24 mouse cellular contexts compared by ENCODE assay signal in the genomic region with DNA sequence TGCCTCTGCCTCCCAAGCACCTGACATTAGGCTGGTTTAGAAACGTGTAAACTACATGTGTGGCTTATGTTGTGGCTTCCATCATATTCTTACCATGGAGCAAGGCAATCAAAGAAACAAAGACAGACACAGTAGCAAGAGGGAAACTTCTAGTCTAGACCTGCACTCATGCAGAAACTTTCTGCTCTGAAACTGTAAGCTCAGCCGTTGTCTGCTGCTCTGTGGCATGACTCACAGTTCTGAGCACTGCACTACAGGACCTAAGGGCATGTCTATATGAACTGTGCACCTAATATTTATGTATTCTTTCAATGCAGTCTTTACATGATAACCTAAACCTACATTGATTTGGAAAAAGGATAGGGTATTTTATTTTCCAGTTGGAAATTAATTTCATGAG. TPM values are rescaled to one million over a fixed set of nuclear protein-coding genes. Genes with fewer than 3 reads are reported as not detected.
DNase-seq lines count a peak whose midpoint lies in the region; ATAC-seq and TF ChIP-seq lines count a peak whose summit lies in the region.
"Had no signal": no experiment of that assay in that cellular context is flagged by ENCODE, and none has a peak within 500 bp of the region (broad histone marks: within the 10 kb centered on the region; RNA-seq: fewer than 3 reads in every experiment).

No protein-coding gene starts in this region.

- DNase-seq in gastrocnemius, adult 2 months, result no peak
- DNase-seq in gastrocnemius, postnatal 25 days, result no peak
- DNase-seq in 3134 (ENCODE audit: extremely low read depth, insufficient read length, low spot score) (peak; percentile 15), CH12.LX (ENCODE audit: extremely low read depth) (peak; percentile 35)
- DNase-seq in thymus, postnatal 10 days (ENCODE audit: low spot score in 2 of 2), result no peak
- DNase-seq in thymus, adult 2 months, result no peak
- no peak for DNase-seq in liver, postnatal 0 days
- DNase-seq: adrenal gland, postnatal 10 days; B cell, adult 2 months; cerebellum, adult 11 months; cerebellum, adult 8-10 months; cerebellum, postnatal 14 days; heart, adult 18-20 months; heart, postnatal 14 days had no signal

- H3K27ac ChIP-seq in gastrocnemius, adult 2 months, result peak overlapping the region; percentile 80
- H3K27ac ChIP-seq in CH12.LX (ENCODE audit: insufficient read depth, low read depth), result no peak overlapping the region
- H3K27ac ChIP-seq in embryonic fibroblast, embryonic 13.5 days (ENCODE audit: insufficient read depth, low read length), result peak overlapping the region; percentile 63
- no peak overlapping the region for H3K27ac ChIP-seq in thymus, adult 2 months (ENCODE audit: control insufficient read depth, insufficient read depth, low read length)
- no peak overlapping the region for H3K27ac ChIP-seq in liver, postnatal 0 days (ENCODE audit: low read depth)
- H3K27ac ChIP-seq: embryonic facial prominence, embryonic 13.5 days; forebrain, embryonic 10.5 days; heart, embryonic 10.5 days; hindbrain, embryonic 10.5 days; hindbrain, embryonic 14.5 days; intestine, embryonic 15.5 days had no signal

- no peak overlapping the region for H3K4me3 ChIP-seq in gastrocnemius, adult 2 months
- H3K4me3 ChIP-seq in CH12.LX (replicated peaks in 1 of 3; ENCODE audit: low read depth in 2 of 3, low read length in 2 of 3, poor library complexity in 1 of 3), result no peak overlapping the region
- H3K4me3 ChIP-seq in embryonic fibroblast, embryonic 13.5 days (ENCODE audit: insufficient read depth, low read length), result no peak overlapping the region
- no peak overlapping the region for H3K4me3 ChIP-seq in thymus, adult 2 months (ENCODE audit: control insufficient read depth, insufficient read depth, low read length)
- no peak overlapping the region for H3K4me3 ChIP-seq in liver, postnatal 0 days (ENCODE audit: low read depth, low read length)
- H3K4me3 ChIP-seq: embryonic facial prominence, embryonic 13.5 days; erythroblast, embryonic 14.5 days; forebrain, embryonic 10.5 days; heart, embryonic 10.5 days; hindbrain, embryonic 10.5 days; intestine, embryonic 15.5 days had no signal

- peaks cover 12% of the 10 kb centered on the region for H3K79me2 ChIP-seq in CH12.LX (replicated peaks; ENCODE audit: control insufficient read depth, extremely low read depth, insufficient read depth, poor library complexity, severe bottlenecking)

- peaks cover 3 to 36% of the 10 kb centered on the region in 2 experiments; a peak in 3 of 4 replicates for H3K4me1 ChIP-seq in CH12.LX (ENCODE audit: control insufficient read depth in 1 of 2, insufficient read depth in 2 of 2)
- peaks cover 7% of the 10 kb centered on the region for H3K4me1 ChIP-seq in embryonic fibroblast, embryonic 13.5 days (ENCODE audit: control insufficient read depth, insufficient read depth, low read length)
- H3K4me1 ChIP-seq in thymus, adult 2 months (replicated peaks; ENCODE audit: control insufficient read depth, insufficient read depth, low read length), result no peaks in the 10 kb centered on the region
- peaks cover 22% of the 10 kb centered on the region for H3K4me1 ChIP-seq in liver, postnatal 0 days (ENCODE audit: insufficient read depth)
- H3K4me1 ChIP-seq: intestine, embryonic 15.5 days had no signal

- no peak for TF ChIP-seq CTCF in gastrocnemius, adult 2 months (IDR thresholded peaks at IDR 0.05)
- no peak for TF ChIP-seq CTCF in CH12.LX (conservative IDR thresholded peaks at IDR 0.05 in 1 of 2, IDR thresholded peaks at IDR 0.05 in 1 of 2; ENCODE audit: low read depth in 2 of 2, low read length in 2 of 2)
- no peak for TF ChIP-seq CTCF in embryonic fibroblast, embryonic 13.5 days (IDR thresholded peaks at IDR 0.05; ENCODE audit: borderline replicate concordance, insufficient read depth, low read length)
- TF ChIP-seq CTCF in thymus, adult 2 months (IDR thresholded peaks at IDR 0.05; ENCODE audit: borderline replicate concordance, control insufficient read depth, extremely low read depth, insufficient read depth, low read length, poor library complexity), result no peak
- no peak for TF ChIP-seq CTCF in liver, postnatal 0 days (IDR thresholded peaks at IDR 0.05; ENCODE audit: low read depth)

- no peaks in the 10 kb centered on the region for H3K9me3 ChIP-seq in CH12.LX (replicated peaks; ENCODE audit: low read length)
- H3K9me3 ChIP-seq in liver, postnatal 0 days (ENCODE audit: low read length), result no peaks in the 10 kb centered on the region
- H3K9me3 ChIP-seq: embryonic facial prominence, embryonic 13.5 days; forebrain, embryonic 10.5 days; heart, embryonic 10.5 days; hindbrain, embryonic 10.5 days; intestine, embryonic 15.5 days had no signal

- dilution Hi-C loops in CH12.LX (cut with MboI; ENCODE audit: extremely low pct_ligation_motif_present, extremely low pct_unique_long_range_greater_than_20kb, low sequenced_read_pairs), result no loop called here

- intact Hi-C loops in gastrocnemius, adult 2 months (cut with DNase I), result no loop called here

- no peaks in the 10 kb centered on the region for H3K27me3 ChIP-seq in CH12.LX (replicated peaks)
- no peaks in the 10 kb centered on the region for H3K27me3 ChIP-seq in thymus, adult 2 months (ENCODE audit: control insufficient read depth, insufficient read depth, low read length)
- H3K27me3 ChIP-seq in liver, postnatal 0 days (ENCODE audit: insufficient read depth, low read length), result no peaks in the 10 kb centered on the region
- H3K27me3 ChIP-seq: embryonic facial prominence, embryonic 13.5 days; intestine, embryonic 15.5 days had no signal

- no peak for TF ChIP-seq RAD21 in CH12.LX (IDR thresholded peaks at IDR 0.05; ENCODE audit: low read depth, low read length)

- ATAC-seq in liver, postnatal 0 days, result no peak
- ATAC-seq: CD4-positive, CD25-positive, alpha-beta regulatory T cell, adult 4 months; forebrain, embryonic 14.5 days; intestine, embryonic 15.5 days had no signal

- TF ChIP-seq POLR2A in CH12.LX (IDR thresholded peaks at IDR 0.05; ENCODE audit: low read depth, low read length), result no peak
- no peak for TF ChIP-seq POLR2A in embryonic fibroblast, embryonic 13.5 days (IDR thresholded peaks at IDR 0.05; ENCODE audit: low read depth, low read length)
- TF ChIP-seq POLR2A in thymus, adult 2 months (IDR thresholded peaks at IDR 0.05; ENCODE audit: control insufficient read depth, extremely low read depth, insufficient read depth, low read length, poor library complexity), result no peak

- no peak overlapping the region for H3K4me2 ChIP-seq in CH12.LX (ENCODE audit: insufficient read depth, low read depth, poor library complexity, severe bottlenecking)
- no peak overlapping the region for H3K4me2 ChIP-seq in liver, postnatal 0 days (ENCODE audit: low read depth, low read length)
- H3K4me2 ChIP-seq: embryonic facial prominence, embryonic 13.5 days; hindbrain, embryonic 14.5 days; intestine, embryonic 15.5 days had no signal

- H3K36me3 ChIP-seq in CH12.LX (replicated peaks in 1 of 2; ENCODE audit: control insufficient read depth in 1 of 2, insufficient read depth in 1 of 2, low read length in 1 of 2), result peaks cover 0 to 19% of the 10 kb centered on the region in 2 experiments
- H3K36me3 ChIP-seq in thymus, adult 2 months (ENCODE audit: control insufficient read depth, insufficient read depth, low read length), result no peaks in the 10 kb centered on the region
- no peaks in the 10 kb centered on the region for H3K36me3 ChIP-seq in liver, postnatal 0 days (replicated peaks; ENCODE audit: insufficient read depth, low read length)
- H3K36me3 ChIP-seq: embryonic facial prominence, embryonic 13.5 days; forebrain, embryonic 10.5 days; heart, embryonic 10.5 days; hindbrain, embryonic 10.5 days; intestine, embryonic 15.5 days had no signal

- in situ Hi-C loops in CH12.LX (cut with MboI; ENCODE audit: low pct_ligation_motif_present, low pct_unique_long_range_greater_than_20kb, low sequenced_read_pairs), result no loop called here

- no peak; the same call in 1 of the 2 replicates for TF ChIP-seq EP300 in CH12.LX (IDR thresholded peaks at IDR 0.05; ENCODE audit: low read length)
- no peak for TF ChIP-seq EP300 in liver, postnatal 0 days (IDR thresholded peaks at IDR 0.05; ENCODE audit: low read depth)

- WGBS in thymus, adult 2 months, result 78% methylated on average over 2 of the region's 2 CpGs
- 72% methylated on average over 2 of the region's 2 CpGs for WGBS in liver, postnatal 0 days (ENCODE audit: insufficient replicate concordance)

- no peak overlapping the region for H3K9ac ChIP-seq in CH12.LX (ENCODE audit: insufficient read depth, low read depth)
- H3K9ac ChIP-seq in liver, postnatal 0 days (replicated peaks), result no peak overlapping the region
- H3K9ac ChIP-seq: embryonic facial prominence, embryonic 13.5 days; hindbrain, embryonic 14.5 days; intestine, embryonic 15.5 days had no signal

TF ChIP-seq in CH12.LX, 34 proteins besides CTCF, POLR2A, EP300 and RAD21:
- TF ChIP-seq SIN3A (IDR thresholded peaks at IDR 0.05; ENCODE audit: low read length) (no peak), TCF12 (IDR thresholded peaks at IDR 0.05; ENCODE audit: low read depth, low read length) (no peak), MAFK (IDR thresholded peaks at IDR 0.05; ENCODE audit: insufficient replicate concordance, low read length) (no peak), ZKSCAN1 (IDR thresholded peaks at IDR 0.05; ENCODE audit: borderline replicate concordance, low read depth, low read length) (no peak), MXI1 (IDR thresholded peaks at IDR 0.05; ENCODE audit: low read depth, low read length) (no peak), USF2 (conservative IDR thresholded peaks at IDR 0.05; ENCODE audit: low read depth, low read length) (no peak), MAX (IDR thresholded peaks at IDR 0.05; ENCODE audit: low read length) (no peak), PAX5 (IDR thresholded peaks at IDR 0.05; ENCODE audit: low read length) (no peak), IRF4 (IDR thresholded peaks at IDR 0.05; ENCODE audit: low read depth, low read length) (no peak), ZC3H11A (IDR thresholded peaks at IDR 0.05; ENCODE audit: low read depth, low read length) (no peak), GABPA (IDR thresholded peaks at IDR 0.05; ENCODE audit: insufficient replicate concordance, low read depth, low read length) (no peak), MYC (IDR thresholded peaks at IDR 0.05; ENCODE audit: low read depth, low read length) (no peak), BHLHE40 (IDR thresholded peaks at IDR 0.05; ENCODE audit: low read depth, low read length) (no peak)

RNA-seq across cellular contexts. Expression of a gene that starts 51.8 kb away (rescaled TPM):
- total RNA-seq in gastrocnemius, adult 2 months (2021), result 10 to 100 TPM; 32.2 to 34.3 TPM
- total RNA-seq in gastrocnemius, postnatal 25 days (2021), result 10 to 100 TPM; 25.3 to 26.7 TPM
- total RNA-seq in CH12.LX (2012; rRNA removed), result 9.3 TPM in 2 replicates
- 10.0 and 10.1 TPM in 2 replicates for total RNA-seq in CH12.LX (2014; rRNA removed)
- polyA plus RNA-seq in CH12.LX (2012; ENCODE audit: insufficient read length, low read depth), result 18.3 and 21.7 TPM in 2 replicates
- polyA plus RNA-seq in embryonic fibroblast, embryonic 13.5 days (2011; ENCODE audit: insufficient read length, low read depth, missing spikeins), result 37.9 and 43.2 TPM in 2 replicates
- 22.2 and 49.0 TPM in 2 replicates for polyA plus RNA-seq in thymus, adult 2 months (2012; rRNA removed)
- 4.9 and 6.5 TPM in 2 replicates for polyA plus RNA-seq in liver, postnatal 0 days (2015; fragmentation: Nextera tagmentation; extraction: Ambion mirVana)

Comparison
In these comparisons a context has a peak if more than half of its experiments do, and no peak if none do; other contexts are left out.
1. DNase-seq: peak in 3134 (single experiment) and CH12.LX (single experiment); none in gastrocnemius, adult 2 months (single experiment), gastrocnemius, postnatal 25 days (single experiment), thymus, postnatal 10 days (0 of 2), thymus, adult 2 months (single experiment) and liver, postnatal 0 days (single experiment).
2. H3K27ac ChIP-seq: peak in gastrocnemius, adult 2 months (single experiment) and embryonic fibroblast, embryonic 13.5 days (single experiment); none in CH12.LX (single experiment), thymus, adult 2 months (single experiment) and liver, postnatal 0 days (single experiment).